Mouse (Mus musculus) heart, postnatal 0 days (tissue): Measurements from ENCODE around the gene Sema3b. TPM values are rescaled to one million over a fixed set of nuclear protein-coding genes. Genes with fewer than 3 reads are reported as not detected.

ENCODE experiments used
- ATAC-seq: fragments of 200-750 bp; cut with Nextera tagmentation; 2 replicates; pipeline ENCODE4 v1.8.0; 2017; ENCODE audit warnings: low read depth, moderate number of reproducible peaks, moderate library complexity; ENCODE audit not compliant: insufficient read depth
- DNase-seq: peaks from one replicate; pipeline ENCODE4 v3.0.0-alpha.2; 2016; ENCODE audit warnings: low spot score
- H3K27ac ChIP-seq: fragments of 300-500 bp; sonication (generic); 2 replicates; pipeline ENCODE4 v1.5.1; 2014; ENCODE audit warnings: low read depth, mild to moderate bottlenecking
- H3K27me3 ChIP-seq: fragments of 300-500 bp; sonication (generic); 2 replicates; pipeline ENCODE4 v1.6.1; 2014; ENCODE audit warnings: low read length, mixed read lengths; ENCODE audit not compliant: control insufficient read depth, insufficient read depth
- H3K36me3 ChIP-seq: fragments of 300-500 bp; sonication (generic); replicated peaks from 2 replicates; pipeline ENCODE4 v1.6.1; 2014; ENCODE audit warnings: low read length, mixed read lengths; ENCODE audit not compliant: control insufficient read depth, insufficient read depth
- H3K4me1 ChIP-seq: fragments of 300-500 bp; sonication (generic); 2 replicates; pipeline ENCODE4 v1.6.1; 2014; ENCODE audit warnings: antibody characterized with exemption; ENCODE audit not compliant: control insufficient read depth, insufficient read depth
- H3K4me2 ChIP-seq: fragments of 300-500 bp; sonication (generic); 2 replicates; pipeline ENCODE4 v1.6.1; 2014; ENCODE audit warnings: low read depth, mild to moderate bottlenecking, low read length, moderate library complexity
- H3K4me3 ChIP-seq: fragments of 300-500 bp; sonication (generic); 2 replicates; pipeline ENCODE4 v1.5.1; 2014; ENCODE audit warnings: low read depth, low read length
- H3K9ac ChIP-seq: fragments of 300-500 bp; sonication (generic); replicated peaks from 2 replicates; pipeline ENCODE4 v1.6.1; 2014; ENCODE audit warnings: low read depth, low read length, mixed read lengths
- H3K9me3 ChIP-seq: fragments of 300-500 bp; sonication (generic); replicated peaks from 2 replicates; pipeline ENCODE4 v1.6.1; 2016; ENCODE audit warnings: low read length; ENCODE audit not compliant: control insufficient read depth
- CTCF ChIP-seq: IDR thresholded peaks from 2 replicates; pipeline ENCODE4 v1.5.1; 2016; ENCODE audit warnings: antibody characterized with exemption, control low read depth, low read depth
- EP300 ChIP-seq: IDR thresholded peaks from 2 replicates; pipeline ENCODE4 v1.6.1; 2016; ENCODE audit warnings: antibody characterized with exemption, low read depth
- WGBS: fragments of 180-500 bp; shearing (Covaris S2); extraction: QIAGEN DNeasy Blood & Tissue Kit; methylation state at CpG from one replicate; pipeline ENCODE4 v1.1.7; 2014; 5-methylcytosine and 5-hydroxymethylcytosine counted together
- polyA plus RNA-seq: library from polyadenylated mRNA; unstranded; fragments of >200 nt; fragmentation: Nextera tagmentation; extraction: Ambion mirVana; gene quantifications from 2 replicates; pipeline ENCODE4 v1.2.1, GENCODE M21; 2015
- total RNA-seq: library from RNA; depleted of rRNA; stranded (reverse); fragments of >200 nt; gene quantifications from 2 replicates; pipeline ENCODE4 v1.2.3, GENCODE M21; 2014; ENCODE audit warnings: low replicate concordance

Sema3b gene
- total and polyA plus RNA-seq, 2 experiments from 2014 or later = 8.9 to 34.9 TPM

DNA sequence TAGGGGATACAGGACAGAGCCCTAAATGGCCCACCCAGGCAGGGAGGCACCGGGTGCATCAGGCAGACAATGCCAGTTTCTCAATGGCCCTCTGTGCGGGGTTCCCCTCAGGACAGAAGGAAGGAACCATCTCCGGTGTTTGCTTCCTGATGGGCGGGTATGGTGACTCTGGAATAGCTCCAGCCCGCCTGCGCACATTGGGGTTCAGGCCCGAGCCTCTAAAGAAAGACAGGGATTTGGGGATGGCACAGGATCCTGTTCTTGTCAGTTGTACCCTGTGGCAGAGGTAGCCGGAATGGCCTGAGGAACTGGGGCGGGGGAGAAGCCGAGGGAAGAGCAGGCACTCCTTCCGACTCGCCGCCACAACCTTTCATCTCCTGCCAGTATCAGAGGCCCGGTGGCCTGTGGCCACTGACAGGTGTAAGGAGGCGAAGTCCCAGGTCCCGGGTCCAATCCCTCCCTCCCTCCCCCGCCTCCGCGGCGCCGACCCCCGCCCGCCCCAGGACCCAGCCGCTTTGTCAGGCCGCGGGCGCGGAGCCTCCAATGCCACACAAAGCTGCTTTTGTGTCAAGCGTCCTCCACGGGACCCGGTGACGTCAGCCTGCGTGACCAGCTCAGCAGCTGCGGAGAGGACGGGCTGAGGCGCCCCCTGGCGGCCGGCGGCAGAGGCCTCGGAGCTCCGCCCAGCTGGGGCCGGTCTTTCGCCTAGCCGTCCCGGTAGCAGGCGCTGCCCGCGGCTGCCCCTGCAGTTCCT is 3.3 kb upstream of the Sema3b start:
- H3K4me1 ChIP-seq = peaks cover 41% of the 10 kb centered on the region
- peaks cover 37% of the 10 kb centered on the region for H3K36me3 ChIP-seq
- H3K4me2 ChIP-seq = peak overlapping the region; percentile 65
- H3K27me3 ChIP-seq = no peaks in the 10 kb centered on the region
- 5% methylated on average over 40 of the region's 48 CpGs for WGBS
- peak; percentile 96 for DNase-seq
- peak; percentile 88 for ATAC-seq
- H3K9me3 ChIP-seq = no peaks in the 10 kb centered on the region
- H3K27ac ChIP-seq = peak overlapping the region; percentile 90
- TF ChIP-seq CTCF = peak; percentile 96
- peak; percentile 94 for TF ChIP-seq EP300
- peak overlapping the region; percentile 33 for H3K4me3 ChIP-seq
- H3K9ac ChIP-seq = peak overlapping the region; percentile 58

DNA sequence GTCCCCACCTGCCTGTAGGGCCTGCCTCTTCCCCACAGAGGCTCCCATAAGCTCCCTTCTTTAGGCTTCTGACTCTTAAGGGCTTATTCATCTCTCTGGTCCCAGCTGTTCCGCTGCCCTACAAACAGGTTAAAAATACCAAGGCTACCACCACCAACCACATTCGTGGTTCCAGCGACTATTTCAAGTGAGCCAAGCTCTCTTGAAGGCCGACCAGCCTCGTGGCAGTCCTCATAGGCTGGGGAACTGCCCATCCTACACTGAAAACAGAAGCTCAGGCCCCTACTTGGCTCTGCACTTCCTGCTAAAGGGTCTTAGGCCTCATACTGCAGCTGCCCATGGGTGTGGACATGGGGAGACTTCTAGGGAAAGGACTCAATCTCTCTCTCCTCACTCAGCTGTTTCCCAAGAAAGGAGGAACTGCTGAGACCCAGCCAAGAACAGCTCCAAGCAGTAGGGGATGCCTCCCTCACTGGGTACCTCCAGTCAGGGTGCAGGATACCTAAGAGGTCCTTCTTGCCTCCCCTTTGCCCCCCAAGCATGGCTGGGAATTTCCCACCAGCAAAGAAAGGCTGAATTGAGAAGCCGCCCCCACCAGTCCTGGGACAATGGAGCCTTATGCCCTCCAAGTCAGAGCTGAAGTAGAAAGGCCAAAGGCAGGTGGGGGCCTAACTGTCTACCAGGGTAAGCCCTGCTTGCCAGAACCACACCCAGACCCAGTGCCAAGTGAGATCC is 2.6 kb upstream of the Sema3b start:
- ATAC-seq = no peak
- no peak for DNase-seq
- H3K9ac ChIP-seq = peak overlapping the region; percentile 58
- H3K4me3 ChIP-seq = peak overlapping the region; percentile 33; the same call in 1 of the 2 replicates
- WGBS = 39% methylated on average over 6 of the region's 6 CpGs
- TF ChIP-seq CTCF = no peak
- no peak for TF ChIP-seq EP300
- no peaks in the 10 kb centered on the region for H3K9me3 ChIP-seq
- peaks cover 31% of the 10 kb centered on the region for H3K36me3 ChIP-seq
- H3K27ac ChIP-seq = peak overlapping the region; percentile 90
- H3K4me1 ChIP-seq = peaks cover 49% of the 10 kb centered on the region
- no peaks in the 10 kb centered on the region for H3K27me3 ChIP-seq
- peak overlapping the region; percentile 65; the same call in 1 of the 2 replicates for H3K4me2 ChIP-seq

DNA sequence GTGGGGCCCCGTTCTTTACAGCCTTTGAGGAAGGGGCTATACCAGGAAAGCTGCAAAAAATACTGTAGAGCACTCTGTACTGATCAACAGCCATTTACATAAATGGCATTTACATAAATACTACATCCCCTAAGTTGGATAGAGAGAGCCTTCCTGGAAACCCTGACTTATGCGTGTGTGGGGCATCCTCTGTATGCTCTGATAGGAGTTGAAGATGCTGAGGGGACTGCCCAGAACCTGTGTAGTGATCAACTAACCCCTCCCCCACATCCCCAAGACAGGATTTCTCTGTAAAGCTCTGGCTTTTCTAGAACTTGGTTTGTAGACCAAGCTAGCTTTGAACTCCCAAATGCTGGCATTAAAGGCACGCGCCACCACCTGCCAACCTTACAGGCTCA is 403 bp upstream of the Sema3b start:
- no peak for DNase-seq
- Histone ChIP-seq H3K4me3 (no peak overlapping the region), H3K9me3 (no peaks in the 10 kb centered on the region), H3K27me3 (no peaks in the 10 kb centered on the region), H3K9ac (no peak overlapping the region), H3K4me1 (peaks cover 49% of the 10 kb centered on the region), H3K27ac (peak overlapping the region; percentile 83), H3K4me2 (no peak overlapping the region), H3K36me3 (peaks cover 9% of the 10 kb centered on the region)
- no peak for ATAC-seq
- TF ChIP-seq CTCF (no peak), EP300 (no peak)
- 70% methylated on average over 4 of the region's 4 CpGs for WGBS

DNA sequence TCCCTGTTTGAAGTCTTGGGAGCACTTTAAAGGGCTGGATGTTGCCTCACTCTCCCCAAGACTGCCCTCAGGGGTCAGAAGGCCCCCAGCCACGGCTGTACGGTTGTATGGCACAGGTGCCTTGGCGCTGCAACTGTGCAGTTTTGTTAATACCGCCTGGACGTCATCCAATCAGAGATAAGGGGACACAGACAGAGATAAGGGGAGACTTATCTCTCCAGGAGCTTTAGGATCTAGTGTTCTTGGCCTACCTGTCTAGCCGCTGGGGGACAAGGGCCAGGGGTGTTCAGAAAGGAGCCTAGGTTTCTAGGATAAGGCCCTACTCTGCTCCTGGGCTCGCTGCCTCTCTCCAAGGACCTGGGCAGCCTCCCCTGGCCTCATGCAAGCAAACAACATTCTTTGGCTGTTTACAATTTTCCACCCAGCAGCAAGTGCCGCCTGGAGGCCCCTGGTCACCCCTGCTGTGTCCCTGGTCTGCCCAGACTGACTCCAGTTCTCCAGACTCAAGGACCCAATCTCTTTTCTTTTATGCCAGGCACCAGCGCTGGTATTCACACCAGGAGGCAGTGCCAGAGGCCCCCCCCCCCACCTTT is 1.3 kb downstream of the Sema3b start:
- Histone ChIP-seq H3K27ac (peak overlapping the region; percentile 83), H3K27me3 (no peaks in the 10 kb centered on the region)
- DNase-seq = no peak

DNA sequence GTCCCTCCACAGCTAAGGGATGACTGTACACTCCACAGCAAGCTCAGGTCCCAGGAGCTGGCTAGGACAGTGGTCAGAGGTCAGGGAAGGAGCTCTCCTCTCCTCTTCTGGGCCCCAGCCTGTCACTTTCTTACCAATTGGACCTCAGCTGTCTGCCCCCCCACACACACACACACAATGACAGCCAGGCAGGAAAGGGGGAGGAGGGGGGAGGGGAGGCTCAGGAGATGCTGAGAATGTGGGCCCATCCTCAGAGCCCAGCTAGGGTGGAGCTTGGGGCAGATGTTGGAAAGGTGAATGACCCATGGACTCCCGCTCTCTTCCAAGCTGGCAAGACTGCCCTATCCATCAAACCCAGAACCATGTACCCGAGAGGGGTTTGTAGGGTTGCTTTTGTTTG is 2.0 kb downstream of the Sema3b start:
- Histone ChIP-seq H3K9me3 (no peaks in the 10 kb centered on the region), H3K36me3 (no peaks in the 10 kb centered on the region), H3K27me3 (no peaks in the 10 kb centered on the region), H3K4me1 (peaks cover 44% of the 10 kb centered on the region), H3K4me2 (peak overlapping the region; percentile 62), H3K27ac (peak overlapping the region; percentile 83), H3K4me3 (peak overlapping the region; percentile 37), H3K9ac (peak overlapping the region; percentile 60)
- WGBS = 72% methylated on average over 2 of the region's 2 CpGs
- DNase-seq = no peak
- no peak for TF ChIP-seq CTCF
- TF ChIP-seq EP300 = no peak
- no peak for ATAC-seq

More for the DNA sequence above, 1.3 kb downstream of the Sema3b start:
- Histone ChIP-seq H3K4me1 (peaks cover 49% of the 10 kb centered on the region), H3K36me3 (no peaks in the 10 kb centered on the region), H3K9me3 (no peaks in the 10 kb centered on the region), H3K4me3 (peak overlapping the region; percentile 13; the same call in 1 of the 2 replicates), H3K9ac (peak overlapping the region; percentile 28; the same call in 1 of the 2 replicates), H3K4me2 (peak overlapping the region; percentile 62)
- ATAC-seq = no peak
- TF ChIP-seq EP300 (no peak), CTCF (no peak)
- 35% methylated on average over 9 of the region's 9 CpGs for WGBS
